Mouse (Mus musculus) embryo, embryonic 9.5 days (tissue): ENCODE data around the gene Zfp507.

ENCODE experiments used
- DNase-seq: peaks from one replicate; pipeline ENCODE4 v3.0.0-alpha.2; 2017; ENCODE audit errors: extremely low spot score

Zfp507 gene

DNA sequence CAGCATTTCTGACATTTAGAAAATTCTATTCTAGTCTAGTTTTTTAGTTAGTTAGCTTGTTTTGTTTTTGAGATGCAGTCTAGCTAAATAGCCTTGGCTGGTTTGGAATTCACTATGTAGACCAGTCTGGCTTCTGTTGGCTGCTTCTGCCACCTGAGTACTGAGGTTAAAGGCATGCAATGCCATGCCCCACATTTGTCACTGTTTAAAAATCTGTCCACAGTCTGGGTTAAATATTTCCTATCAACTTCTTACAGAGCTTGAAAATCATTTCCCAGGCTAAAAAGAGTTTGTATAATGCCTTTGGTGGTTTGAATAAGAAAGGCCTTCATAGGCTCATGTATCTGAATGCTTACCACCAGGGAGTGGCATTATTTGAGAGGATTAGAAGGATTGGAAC, 63.9 kb downstream of the Zfp507 start:
- DNase-seq = no peak

DNA sequence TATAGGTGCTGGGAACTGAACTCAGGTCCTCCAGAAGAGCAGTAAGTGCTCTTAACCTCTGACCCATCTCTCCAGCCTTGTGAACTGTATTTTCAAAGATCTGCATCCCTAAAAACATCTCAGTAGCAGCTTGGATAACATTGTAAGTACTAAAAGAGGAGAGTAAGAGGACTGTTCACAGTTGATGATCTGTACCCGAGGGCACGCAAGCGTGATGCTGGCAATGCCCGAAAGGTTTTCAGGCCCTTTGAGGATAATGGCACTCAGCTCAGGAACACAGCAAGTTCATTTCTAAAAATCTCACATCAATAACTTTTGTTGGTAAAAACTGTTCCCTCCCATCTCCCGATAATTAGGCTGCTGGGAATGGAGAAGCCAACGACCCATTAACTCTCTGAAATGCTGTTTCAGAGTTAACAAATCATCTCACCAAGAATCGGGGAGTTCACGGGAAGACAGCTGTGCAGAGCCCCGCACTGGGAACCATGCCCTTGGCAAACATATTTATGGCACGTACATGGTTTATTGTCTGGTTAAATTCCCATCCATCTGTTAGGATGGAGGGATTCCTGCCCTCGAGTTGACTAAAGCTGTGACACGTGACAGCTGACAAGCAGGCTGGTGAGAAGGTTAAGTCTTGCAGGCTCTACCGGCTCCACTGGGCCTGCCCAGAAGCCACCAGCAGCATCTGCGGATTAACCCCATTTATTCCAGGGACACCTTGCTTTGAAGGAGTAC, 69.3 kb downstream of the Zfp507 start:
- no peak for DNase-seq

GRCm38 (mm10) chr7:35732585-35733059, 70.2 kb downstream of the Zfp507 start:
- no peak for DNase-seq

DNA sequence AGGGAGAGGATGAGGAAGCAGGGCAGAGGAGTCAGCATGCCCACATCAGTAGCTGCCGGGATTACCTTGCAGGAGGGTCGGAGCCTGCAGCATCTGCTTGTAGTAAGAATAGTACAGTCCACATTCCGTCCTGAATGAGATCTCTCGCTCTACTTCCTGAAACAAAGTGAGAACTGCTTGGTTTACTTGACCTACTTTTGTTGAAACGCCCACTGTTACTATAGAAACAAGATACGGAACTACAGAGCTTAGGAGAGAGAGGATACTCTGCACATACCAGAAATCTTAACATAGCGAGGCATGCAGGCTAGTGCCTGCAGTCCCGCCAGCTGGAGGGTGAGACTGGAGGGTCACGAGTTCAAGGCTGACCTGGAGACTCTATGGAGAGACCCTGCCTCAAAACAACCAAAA, 73.2 kb downstream of the Zfp507 start:
- no peak for DNase-seq

GRCm38 (mm10) chr7:35728376-35728775, 74.4 kb downstream of the Zfp507 start:
- no peak for DNase-seq

DNA sequence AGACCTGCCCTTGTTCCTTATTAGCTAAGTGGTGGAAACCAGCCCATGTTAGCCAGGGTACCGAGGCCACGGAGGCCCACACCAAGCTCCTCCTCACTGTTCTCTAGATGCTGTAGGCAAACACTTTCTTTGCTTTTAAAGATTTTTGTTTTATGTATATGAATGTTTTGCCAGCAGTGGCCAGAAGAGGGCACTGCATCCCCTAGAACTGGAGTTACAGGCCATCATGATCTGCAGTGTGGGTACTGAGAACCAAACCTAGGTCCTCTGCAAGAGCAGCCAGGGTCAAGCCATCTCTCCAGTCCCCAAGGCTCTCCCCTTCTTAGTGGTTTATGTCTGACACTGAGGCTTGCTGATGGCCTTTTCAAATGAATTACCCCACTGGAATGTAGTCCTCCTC, 79.8 kb downstream of the Zfp507 start:
- no peak for DNase-seq
